Mouse (Mus musculus) ES-E14 (cell line): Measurements from ENCODE around the gene Nfkb1. TPM values are rescaled to one million over a fixed set of nuclear protein-coding genes. Genes with fewer than 3 reads are reported as not detected.

ENCODE experiments used
- DNase-seq: peaks from one replicate; pipeline ENCODE4 v3.0.0-alpha.2; 2013; ENCODE audit warnings: low read depth, low spot score
- H3K27ac ChIP-seq: 2 replicates; pipeline ENCODE4 v1.5.1; 2012; ENCODE audit warnings: low read depth, mild to moderate bottlenecking, low read length, moderate library complexity, mixed read lengths; ENCODE audit not compliant: poor library complexity, insufficient read depth, severe bottlenecking
- H3K36me3 ChIP-seq: 2 replicates; pipeline ENCODE4 v1.6.1; 2012; ENCODE audit warnings: mild to moderate bottlenecking, low read length, moderate library complexity, mixed read lengths; ENCODE audit not compliant: control insufficient read depth, poor library complexity, insufficient read depth, severe bottlenecking
- H3K4me1 ChIP-seq, 2 experiments: fragments of 150-350 bp in 1 of 2; sonication (generic) in 1 of 2; 2 replicates each; pipeline ENCODE4 v1.6.1; 2012; ENCODE audit warnings: low read length in 2 of 2, mild to moderate bottlenecking in 1 of 2, mixed read lengths in 1 of 2; ENCODE audit not compliant: control insufficient read depth in 2 of 2, insufficient read depth in 2 of 2, poor library complexity in 1 of 2
- H3K4me3 ChIP-seq, 2 experiments: fragments of 150-350 bp in 1 of 2; sonication (generic) in 1 of 2; 2 replicates each; pipeline ENCODE4 v1.5.1; 2012; ENCODE audit warnings: low read length in 2 of 2, low read depth in 1 of 2, mild to moderate bottlenecking in 1 of 2, mixed read lengths in 1 of 2; ENCODE audit not compliant: insufficient read depth in 1 of 2, poor library complexity in 1 of 2, severe bottlenecking in 1 of 2
- H3K9ac ChIP-seq: 2 replicates; pipeline ENCODE4 v1.6.1; 2012; ENCODE audit warnings: low read depth, mild to moderate bottlenecking, low read length, mixed read lengths; ENCODE audit not compliant: poor library complexity, insufficient read depth, severe bottlenecking
- H3K9me3 ChIP-seq: fragments of 150-350 bp; sonication (generic); 2 replicates; pipeline ENCODE4 v1.6.1; 2012; ENCODE audit warnings: low read depth, mild to moderate bottlenecking, low read length; ENCODE audit not compliant: control insufficient read depth, insufficient read depth
- CHD2 ChIP-seq: IDR thresholded peaks from 2 replicates; pipeline ENCODE4 v1.6.1; 2014; ENCODE audit warnings: mild to moderate bottlenecking, low read depth, low read length, inconsistent platforms
- HCFC1 ChIP-seq: IDR thresholded peaks from 2 replicates; pipeline ENCODE4 v1.6.1; 2012; ENCODE audit warnings: low read length, inconsistent platforms, borderline replicate concordance; ENCODE audit not compliant: insufficient read depth
- MAFK ChIP-seq: IDR thresholded peaks from 2 replicates; pipeline ENCODE4 v1.6.1; 2014; ENCODE audit warnings: mild to moderate bottlenecking, low read depth, low read length, inconsistent platforms; ENCODE audit not compliant: insufficient read depth
- ZC3H11A ChIP-seq: IDR thresholded peaks from 2 replicates; pipeline ENCODE4 v1.6.1; 2012; ENCODE audit warnings: low read depth, mild to moderate bottlenecking, inconsistent platforms, low read length, borderline replicate concordance
- ZNF384 ChIP-seq: IDR thresholded peaks from 2 replicates; pipeline ENCODE4 v1.6.1; 2012; ENCODE audit warnings: low read depth, low read length, inconsistent platforms
- in situ Hi-C, 2 experiments: fragments of 600-800 bp; cut with MboI; formaldehyde crosslinking; loops; one replicate each; pipeline ENCODE4 v1.15.1; 2025; ENCODE audit warnings: low sequenced_read_pairs in 2 of 2, inconsistent platforms in 1 of 2; ENCODE audit not compliant: unreplicated experiment in 2 of 2
- total RNA-seq: library from RNA; depleted of rRNA; stranded (reverse); fragments of 300-350 nt; gene quantifications from 2 replicates; pipeline ENCODE4 v1.2.3, GENCODE M21; 2012

The Nfkb1 gene
- total RNA-seq, 1 experiment: 35.0 TPM

GRCm38 (mm10) chr3:135676364-135676763 lies 15.0 kb downstream of the Nfkb1 start:
- H3K4me1 ChIP-seq: peaks cover 0 to 2% of the 10 kb centered on the region in 2 experiments; a peak in 1 of 4 replicates
- H3K9me3 ChIP-seq: no peaks in the 10 kb centered on the region
- no peak overlapping the region for H3K4me3 ChIP-seq
- no peak overlapping the region for H3K27ac ChIP-seq
- in situ Hi-C loops: no loop called here
- DNase-seq: no peak
- no peak overlapping the region for H3K9ac ChIP-seq
- H3K36me3 ChIP-seq: no peaks in the 10 kb centered on the region
- TF ChIP-seq ZNF384: no peak
- no peak for TF ChIP-seq HCFC1
- no peak for TF ChIP-seq ZC3H11A
- TF ChIP-seq CHD2: no peak
- TF ChIP-seq MAFK: no peak

- H3K9ac ChIP-seq: no peak overlapping the region
- TF ChIP-seq MAFK (no peak), CHD2 (no peak), HCFC1 (no peak), ZNF384 (no peak), ZC3H11A (no peak)
- H3K9me3 ChIP-seq: no peaks in the 10 kb centered on the region
- H3K27ac ChIP-seq: no peak overlapping the region
- H3K36me3 ChIP-seq: no peaks in the 10 kb centered on the region
- H3K4me3 ChIP-seq: no peak overlapping the region
- H3K4me1 ChIP-seq: no peaks in the 10 kb centered on the region; a peak in 1 of 4 replicates
- in situ Hi-C loops: no loop called here
- DNase-seq: no peak
Observed at GRCm38 (mm10) chr3:135675480-135675879, 15.9 kb downstream of the Nfkb1 start.

GRCm38 (mm10) chr3:135674716-135675392 lies 16.5 kb downstream of the Nfkb1 start:
- DNase-seq: no peak
- Histone ChIP-seq H3K4me3 (no peak overlapping the region), H3K36me3 (no peaks in the 10 kb centered on the region), H3K9me3 (no peaks in the 10 kb centered on the region), H3K4me1 (no peaks in the 10 kb centered on the region; a peak in 1 of 4 replicates), H3K27ac (no peak overlapping the region), H3K9ac (no peak overlapping the region)
- in situ Hi-C loops: no loop called here
- no peak for TF ChIP-seq ZC3H11A

- Histone ChIP-seq H3K9ac (no peak overlapping the region), H3K4me3 (no peak overlapping the region), H3K9me3 (no peaks in the 10 kb centered on the region), H3K27ac (no peak overlapping the region), H3K36me3 (no peaks in the 10 kb centered on the region), H3K4me1 (no peaks in the 10 kb centered on the region; a peak in 1 of 4 replicates)
- in situ Hi-C loops: no loop called here
- no peak for DNase-seq
- no peak for TF ChIP-seq MAFK
- TF ChIP-seq ZNF384: no peak
- TF ChIP-seq ZC3H11A: no peak
- TF ChIP-seq CHD2: no peak
- TF ChIP-seq HCFC1: no peak
Observed at GRCm38 (mm10) chr3:135673695-135674094, 17.7 kb downstream of the Nfkb1 start.

- no peak for DNase-seq
- H3K9ac ChIP-seq: no peak overlapping the region
Observed at GRCm38 (mm10) chr3:135673041-135673440, 18.3 kb downstream of the Nfkb1 start.

More at GRCm38 (mm10) chr3:135673041-135673440, 18.3 kb downstream of the Nfkb1 start:
- TF ChIP-seq CHD2: no peak
- no peak for TF ChIP-seq MAFK
- TF ChIP-seq ZNF384: no peak
- TF ChIP-seq ZC3H11A: no peak
- TF ChIP-seq HCFC1: no peak
- Histone ChIP-seq H3K9me3 (no peaks in the 10 kb centered on the region), H3K4me1 (no peaks in the 10 kb centered on the region), H3K36me3 (no peaks in the 10 kb centered on the region), H3K4me3 (no peak overlapping the region), H3K27ac (no peak overlapping the region)
- in situ Hi-C loops: no loop called here
